Mouse (Mus musculus): ENCODE data around the gene Atp2a1. TPM values are rescaled to one million over a fixed set of nuclear protein-coding genes. Genes with fewer than 3 reads are reported as not detected.

The Atp2a1 gene
- polyA plus RNA-seq, 1 experiment from 2014 or later, result 0.30 TPM

DNA sequence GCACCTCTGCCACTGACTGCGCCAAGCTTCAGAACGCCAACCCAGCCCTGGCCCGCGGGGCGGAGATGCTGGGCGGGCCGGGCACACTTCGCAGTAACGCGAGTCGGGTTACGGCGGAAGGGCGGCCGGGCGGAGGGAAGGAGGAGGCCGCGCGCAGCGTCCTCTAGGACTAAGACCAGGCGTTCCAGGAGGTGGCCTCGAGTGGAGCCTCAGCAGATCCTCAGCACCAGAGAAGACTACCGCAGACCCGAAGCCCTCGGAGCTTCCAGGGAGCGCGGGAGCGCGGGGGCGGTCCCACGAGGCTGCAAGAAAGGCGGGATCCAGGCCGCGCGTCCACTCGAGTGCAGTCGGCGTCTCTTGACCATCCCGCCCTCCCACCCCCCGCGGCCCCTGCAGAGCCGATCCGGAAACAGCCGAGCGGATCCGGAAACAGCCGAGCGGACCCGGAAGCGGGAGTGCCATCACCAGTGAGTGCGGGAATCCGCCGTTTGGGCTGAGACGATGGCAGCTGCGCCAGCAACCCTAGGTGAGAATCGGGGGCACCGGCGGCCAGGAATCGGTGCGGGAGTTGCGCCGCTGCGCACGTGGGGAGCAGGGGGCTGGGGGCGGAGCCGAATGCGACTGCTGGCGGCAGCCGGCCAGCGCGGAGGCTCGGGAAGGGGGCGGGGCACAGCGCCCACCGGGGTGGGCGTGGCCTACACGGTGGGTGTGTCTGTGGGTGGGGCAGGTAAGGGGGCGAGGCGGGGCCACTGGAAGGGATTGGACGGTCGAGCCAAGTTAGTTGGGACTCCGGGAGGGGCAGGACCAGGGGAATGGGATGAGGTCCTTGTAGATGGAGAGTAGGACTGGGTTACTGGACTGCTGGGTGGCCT, 34.0 kb downstream of the Atp2a1 start, which contains the start of gene Rabep2:
TSS of gene Rabep2 (plus strand) at position 129 of the 872 bp plus-strand sequence.
- WGBS, result under 1% methylated on average over 76 of the region's 82 CpGs
- peak within 1 kb of the TSS; percentile 74 for H3K4me2 ChIP-seq (ENCODE audit: low read length)
- H3K9ac ChIP-seq (replicated peaks; ENCODE audit: low read depth, low read length), result peak within 1 kb of the TSS; percentile 85
- no peaks in the 10 kb centered on the region for H3K27me3 ChIP-seq (replicated peaks; ENCODE audit: control insufficient read depth, insufficient read depth, low read length)
- ATAC-seq, result peak; percentile 97
- peak within 1 kb of the TSS; percentile 84 for H3K27ac ChIP-seq (ENCODE audit: low read length)
- H3K4me1 ChIP-seq (replicated peaks; ENCODE audit: control insufficient read depth, insufficient read depth, low read length), result peaks cover 16% of the 10 kb centered on the region
- no peaks in the 10 kb centered on the region for H3K9me3 ChIP-seq (ENCODE audit: control insufficient read depth, low read length)
- peak within 1 kb of the TSS; percentile 83 for H3K4me3 ChIP-seq (replicated peaks; ENCODE audit: low read length)
- H3K36me3 ChIP-seq (ENCODE audit: control insufficient read depth, insufficient read depth), result no peaks in the 10 kb centered on the region

GRCm38 (mm10) chr7:126428154-126428553, 34.8 kb downstream of the Atp2a1 start:
- Histone ChIP-seq H3K27me3 (replicated peaks; ENCODE audit: control insufficient read depth, insufficient read depth, low read length) (no peaks in the 10 kb centered on the region), H3K27ac (ENCODE audit: low read length) (peak overlapping the region; percentile 77), H3K36me3 (ENCODE audit: control insufficient read depth, insufficient read depth) (no peaks in the 10 kb centered on the region), H3K4me3 (replicated peaks; ENCODE audit: low read length) (peak overlapping the region; percentile 83), H3K9me3 (ENCODE audit: control insufficient read depth, low read length) (no peaks in the 10 kb centered on the region), H3K4me1 (replicated peaks; ENCODE audit: control insufficient read depth, insufficient read depth, low read length) (peaks cover 16% of the 10 kb centered on the region), H3K4me2 (ENCODE audit: low read length) (peak overlapping the region; percentile 74), H3K9ac (replicated peaks; ENCODE audit: low read depth, low read length) (peak overlapping the region; percentile 85)
- 25% methylated on average over 4 of the region's 4 CpGs for WGBS
- ATAC-seq, result no peak

DNA sequence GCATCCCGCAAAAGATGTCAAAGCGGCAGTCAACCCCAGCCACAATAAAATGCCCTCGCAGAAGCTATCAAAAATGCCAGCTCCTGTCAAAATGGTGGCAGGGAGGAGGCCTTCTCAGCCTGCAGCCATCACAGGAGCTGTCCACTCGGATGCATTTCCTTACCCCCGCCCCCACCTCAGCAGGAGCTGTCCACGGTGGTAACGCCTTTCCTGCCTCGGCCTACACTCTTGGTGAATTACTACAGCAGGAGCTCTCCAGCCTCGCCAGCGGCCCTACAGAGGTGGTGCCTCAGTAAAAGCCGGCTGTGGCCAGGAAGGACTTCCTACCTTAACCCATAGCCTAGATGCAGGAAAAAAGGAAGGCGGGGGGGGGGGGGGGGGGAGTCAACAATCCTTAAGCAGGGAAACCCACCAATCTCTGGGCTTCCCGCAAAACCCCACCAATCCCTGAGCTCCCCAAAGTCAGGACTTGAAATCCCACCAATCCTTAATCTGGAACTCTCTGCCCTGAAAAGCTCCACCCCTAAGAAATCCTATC, 35.5 kb downstream of the Atp2a1 start:
- 75% methylated on average over 12 of the region's 13 CpGs for WGBS
- Histone ChIP-seq H3K9me3 (ENCODE audit: control insufficient read depth, low read length) (no peaks in the 10 kb centered on the region), H3K9ac (replicated peaks; ENCODE audit: low read depth, low read length) (no peak overlapping the region), H3K36me3 (ENCODE audit: control insufficient read depth, insufficient read depth) (no peaks in the 10 kb centered on the region), H3K27me3 (replicated peaks; ENCODE audit: control insufficient read depth, insufficient read depth, low read length) (no peaks in the 10 kb centered on the region), H3K4me2 (ENCODE audit: low read length) (no peak overlapping the region), H3K4me3 (replicated peaks; ENCODE audit: low read length) (no peak overlapping the region), H3K4me1 (replicated peaks; ENCODE audit: control insufficient read depth, insufficient read depth, low read length) (peaks cover 16% of the 10 kb centered on the region), H3K27ac (ENCODE audit: low read length) (no peak overlapping the region)
- no peak for ATAC-seq

DNA sequence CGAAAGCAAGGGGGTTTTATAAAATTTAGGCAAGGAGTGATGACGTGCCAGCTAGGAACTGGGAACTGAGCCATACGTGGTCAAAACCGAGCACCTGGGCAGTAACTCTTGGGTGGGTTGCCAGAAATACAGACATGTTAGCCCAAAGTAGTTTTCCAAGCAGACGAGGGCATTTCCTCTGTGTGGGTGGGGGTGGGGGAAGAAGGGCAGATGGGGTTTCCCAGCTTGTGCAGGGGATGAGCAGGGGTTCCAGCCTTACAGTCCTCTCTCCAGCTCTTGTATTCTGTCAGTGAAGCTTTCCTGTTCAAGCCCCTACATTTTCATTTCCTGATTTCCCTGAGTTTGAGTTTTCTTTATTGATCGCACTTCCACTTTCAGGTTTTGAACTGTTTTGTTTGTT, 38.7 kb downstream of the Atp2a1 start:
- Histone ChIP-seq H3K27ac (ENCODE audit: low read length) (no peak overlapping the region), H3K9me3 (ENCODE audit: control insufficient read depth, low read length) (no peaks in the 10 kb centered on the region), H3K4me3 (replicated peaks; ENCODE audit: low read length) (no peak overlapping the region), H3K9ac (replicated peaks; ENCODE audit: low read depth, low read length) (no peak overlapping the region), H3K36me3 (ENCODE audit: control insufficient read depth, insufficient read depth) (no peaks in the 10 kb centered on the region), H3K4me2 (ENCODE audit: low read length) (no peak overlapping the region), H3K27me3 (replicated peaks; ENCODE audit: control insufficient read depth, insufficient read depth, low read length) (no peaks in the 10 kb centered on the region), H3K4me1 (replicated peaks; ENCODE audit: control insufficient read depth, insufficient read depth, low read length) (peaks cover 8% of the 10 kb centered on the region; the same call in 1 of the 2 replicates)
- ATAC-seq, result no peak
- WGBS, result 88% methylated on average over 6 of the region's 6 CpGs

DNA sequence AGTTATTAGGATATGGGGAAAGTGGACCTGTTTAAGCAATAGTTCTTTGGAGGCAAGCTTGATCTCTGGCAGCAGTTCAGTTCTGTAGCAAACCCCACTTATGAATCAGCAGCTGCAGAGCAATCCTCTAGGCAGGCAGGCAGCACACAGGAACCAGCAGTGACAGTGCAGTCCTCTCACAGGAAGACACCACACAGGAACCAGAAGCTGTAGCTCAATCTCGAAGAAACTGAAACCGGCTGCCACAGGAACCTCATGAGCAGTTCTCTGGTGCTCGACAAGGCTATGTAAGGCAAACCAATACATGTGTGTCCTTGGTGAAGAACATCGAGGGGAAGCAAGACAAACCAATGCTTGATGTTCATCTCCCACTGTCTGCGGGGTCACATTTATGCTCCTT, 41.2 kb downstream of the Atp2a1 start:
- Histone ChIP-seq H3K4me3 (replicated peaks; ENCODE audit: low read length) (no peak overlapping the region), H3K9ac (replicated peaks; ENCODE audit: low read depth, low read length) (no peak overlapping the region), H3K9me3 (ENCODE audit: control insufficient read depth, low read length) (no peaks in the 10 kb centered on the region), H3K36me3 (ENCODE audit: control insufficient read depth, insufficient read depth) (no peaks in the 10 kb centered on the region), H3K4me1 (replicated peaks; ENCODE audit: control insufficient read depth, insufficient read depth, low read length) (no peaks in the 10 kb centered on the region), H3K27me3 (replicated peaks; ENCODE audit: control insufficient read depth, insufficient read depth, low read length) (no peaks in the 10 kb centered on the region), H3K4me2 (ENCODE audit: low read length) (no peak overlapping the region), H3K27ac (ENCODE audit: low read length) (no peak overlapping the region)
- 95% methylated on average over 5 of the region's 5 CpGs for WGBS
- ATAC-seq, result no peak

GRCm38 (mm10) chr7:126418496-126418895, 44.4 kb downstream of the Atp2a1 start:
- Histone ChIP-seq H3K4me3 (replicated peaks; ENCODE audit: low read length) (no peak overlapping the region), H3K27me3 (replicated peaks; ENCODE audit: control insufficient read depth, insufficient read depth, low read length) (no peaks in the 10 kb centered on the region), H3K27ac (ENCODE audit: low read length) (no peak overlapping the region), H3K4me1 (replicated peaks; ENCODE audit: control insufficient read depth, insufficient read depth, low read length) (no peaks in the 10 kb centered on the region), H3K9ac (replicated peaks; ENCODE audit: low read depth, low read length) (no peak overlapping the region), H3K9me3 (ENCODE audit: control insufficient read depth, low read length) (no peaks in the 10 kb centered on the region), H3K36me3 (ENCODE audit: control insufficient read depth, insufficient read depth) (no peaks in the 10 kb centered on the region), H3K4me2 (ENCODE audit: low read length) (no peak overlapping the region)
- no peak for ATAC-seq
- 60% methylated on average over 3 of the region's 3 CpGs for WGBS

- Histone ChIP-seq H3K4me1 (replicated peaks; ENCODE audit: control insufficient read depth, insufficient read depth, low read length) (no peaks in the 10 kb centered on the region), H3K36me3 (ENCODE audit: control insufficient read depth, insufficient read depth) (no peaks in the 10 kb centered on the region), H3K27ac (ENCODE audit: low read length) (no peak overlapping the region), H3K4me3 (replicated peaks; ENCODE audit: low read length) (no peak overlapping the region), H3K4me2 (ENCODE audit: low read length) (no peak overlapping the region), H3K27me3 (replicated peaks; ENCODE audit: control insufficient read depth, insufficient read depth, low read length) (no peaks in the 10 kb centered on the region), H3K9me3 (ENCODE audit: control insufficient read depth, low read length) (no peaks in the 10 kb centered on the region), H3K9ac (replicated peaks; ENCODE audit: low read depth, low read length) (no peak overlapping the region)
- 76% methylated on average over 4 of the region's 4 CpGs for WGBS
- no peak for ATAC-seq
Measured at GRCm38 (mm10) chr7:126417606-126418005, 45.3 kb downstream of the Atp2a1 start.

- H3K9me3 ChIP-seq (ENCODE audit: control insufficient read depth, low read length), result no peaks in the 10 kb centered on the region
- H3K4me2 ChIP-seq (ENCODE audit: low read length), result no peak overlapping the region
- H3K4me3 ChIP-seq (replicated peaks; ENCODE audit: low read length), result no peak overlapping the region
- no peaks in the 10 kb centered on the region for H3K4me1 ChIP-seq (replicated peaks; ENCODE audit: control insufficient read depth, insufficient read depth, low read length)
- no peak overlapping the region for H3K27ac ChIP-seq (ENCODE audit: low read length)
- 4% methylated on average over 8 of the region's 8 CpGs for WGBS
- no peaks in the 10 kb centered on the region for H3K36me3 ChIP-seq (ENCODE audit: control insufficient read depth, insufficient read depth)
- no peak for ATAC-seq
- H3K9ac ChIP-seq (replicated peaks; ENCODE audit: low read depth, low read length), result no peak overlapping the region
- no peaks in the 10 kb centered on the region for H3K27me3 ChIP-seq (replicated peaks; ENCODE audit: control insufficient read depth, insufficient read depth, low read length)
Measured at GRCm38 (mm10) chr7:126417045-126417444, 45.9 kb downstream of the Atp2a1 start.

GRCm38 (mm10) chr7:126416615-126417014, 46.3 kb downstream of the Atp2a1 start:
- H3K4me2 ChIP-seq (ENCODE audit: low read length), result no peak overlapping the region
- 42% methylated on average over 2 of the region's 2 CpGs for WGBS
- H3K27me3 ChIP-seq (replicated peaks; ENCODE audit: control insufficient read depth, insufficient read depth, low read length), result no peaks in the 10 kb centered on the region
- no peak overlapping the region for H3K4me3 ChIP-seq (replicated peaks; ENCODE audit: low read length)
- ATAC-seq, result no peak
- H3K9me3 ChIP-seq (ENCODE audit: control insufficient read depth, low read length), result no peaks in the 10 kb centered on the region
- H3K36me3 ChIP-seq (ENCODE audit: control insufficient read depth, insufficient read depth), result no peaks in the 10 kb centered on the region
- no peak overlapping the region for H3K27ac ChIP-seq (ENCODE audit: low read length)
- no peaks in the 10 kb centered on the region for H3K4me1 ChIP-seq (replicated peaks; ENCODE audit: control insufficient read depth, insufficient read depth, low read length)
- no peak overlapping the region for H3K9ac ChIP-seq (replicated peaks; ENCODE audit: low read depth, low read length)
